10 mouse cellular contexts compared by ENCODE assay signal in the genomic region with DNA sequence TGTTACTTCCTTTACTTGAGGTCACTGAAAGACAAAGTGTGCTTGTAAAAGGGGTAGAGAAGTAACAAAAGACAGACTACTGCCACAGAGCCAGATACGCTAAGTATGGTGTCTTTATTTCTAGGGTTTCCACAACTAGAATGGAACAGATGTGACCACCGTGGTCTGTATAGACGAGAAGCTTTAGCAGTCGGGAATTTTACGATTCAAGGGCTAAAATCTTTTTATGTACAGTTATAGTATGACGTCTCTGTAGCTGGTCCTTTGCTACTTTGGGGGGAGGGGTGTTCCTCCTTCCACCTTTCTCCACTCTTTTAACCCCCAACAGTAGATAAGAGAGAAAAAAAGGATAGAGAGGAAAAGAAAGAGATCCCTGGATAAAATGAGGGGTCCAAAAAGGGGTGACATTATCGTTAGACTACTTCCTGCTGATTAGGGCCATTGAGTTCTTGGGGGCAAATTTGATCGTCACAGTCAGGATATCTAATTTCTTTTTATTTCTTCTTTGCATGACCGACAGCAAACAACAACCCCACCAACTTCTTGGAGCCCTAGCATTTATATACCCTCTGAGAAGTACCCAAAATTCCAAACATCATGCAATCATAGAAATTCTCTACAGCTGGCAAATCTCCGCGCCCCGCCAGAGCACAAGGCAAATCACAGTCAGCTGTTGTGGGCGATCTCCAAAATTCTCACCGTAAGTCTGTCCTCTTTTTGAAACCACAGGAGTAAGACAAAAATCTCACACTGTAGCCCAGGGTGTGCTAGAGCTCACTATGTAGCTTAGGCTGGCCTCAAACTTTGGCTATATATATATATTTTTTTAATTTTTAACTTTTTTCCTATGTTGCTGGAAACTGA. TPM values are rescaled to one million over a fixed set of nuclear protein-coding genes. Genes with fewer than 3 reads are reported as not detected.
A peak's percentile ranks its signal among the peaks of the same experiment; 100 is the strongest.
DNase-seq lines count a peak whose midpoint lies in the region; ATAC-seq and TF ChIP-seq lines count a peak whose summit lies in the region.
"Had no signal": no experiment of that assay in that cellular context is flagged by ENCODE, and none has a peak within 500 bp of the region (broad histone marks: within the 10 kb centered on the region; RNA-seq: fewer than 3 reads in every experiment).

No protein-coding gene starts in this region.

- no peak overlapping the region; the same call in 1 of the 2 replicates for H3K4me3 ChIP-seq in kidney, embryonic 16.5 days (ENCODE audit: low read length)
- H3K4me3 ChIP-seq in ES-E14 (ENCODE audit: insufficient read depth in 1 of 2, low read depth in 1 of 2, low read length in 2 of 2, poor library complexity in 1 of 2, severe bottlenecking in 1 of 2) (peak overlapping the region; percentile 61 to 66), macrophage (ENCODE audit: inconsistent target) (peak overlapping the region; percentile 57)
- no peak overlapping the region for H3K4me3 ChIP-seq in embryonic facial prominence, embryonic 15.5 days (replicated peaks)

- H3K4me2 ChIP-seq in kidney, embryonic 16.5 days (replicated peaks; ENCODE audit: low read depth, low read length): peak overlapping the region; percentile 64
- H3K4me2 ChIP-seq in embryonic facial prominence, embryonic 15.5 days (replicated peaks): peak overlapping the region; percentile 69; the same call in 1 of the 2 replicates

- no peak for ATAC-seq in kidney, embryonic 16.5 days (ENCODE audit: low FRiP score, low TSS enrichment)
- ATAC-seq in embryonic facial prominence, embryonic 15.5 days (ENCODE audit: insufficient number of reproducible peaks, low FRiP score, low TSS enrichment, low read depth): no peak
- no peak for ATAC-seq in inflammation-experienced regulatory T-cells, adult 6 months

- H3K27me3 ChIP-seq in kidney, embryonic 16.5 days (ENCODE audit: insufficient read depth, low read length): no peaks in the 10 kb centered on the region
- no peaks in the 10 kb centered on the region for H3K27me3 ChIP-seq in embryonic facial prominence, embryonic 15.5 days

- H3K9me3 ChIP-seq in kidney, embryonic 16.5 days (ENCODE audit: low read length): no peaks in the 10 kb centered on the region
- H3K9me3 ChIP-seq in ES-E14 (ENCODE audit: control insufficient read depth, insufficient read depth, low read depth, low read length): no peaks in the 10 kb centered on the region
- H3K9me3 ChIP-seq in embryonic facial prominence, embryonic 15.5 days (replicated peaks): no peaks in the 10 kb centered on the region

- no peaks in the 10 kb centered on the region for H3K36me3 ChIP-seq in kidney, embryonic 16.5 days (ENCODE audit: insufficient read depth, low read length)
- H3K36me3 ChIP-seq in ES-E14 (ENCODE audit: control insufficient read depth, insufficient read depth, low read length, poor library complexity, severe bottlenecking) (no peaks in the 10 kb centered on the region), macrophage (ENCODE audit: inconsistent target) (no peaks in the 10 kb centered on the region)
- no peaks in the 10 kb centered on the region for H3K36me3 ChIP-seq in embryonic facial prominence, embryonic 15.5 days
- H3K36me3 ChIP-seq: hindbrain, embryonic 10.5 days had no signal

- in situ Hi-C loops in ES-E14 (cut with MboI; ENCODE audit: low sequenced_read_pairs in 2 of 2, unreplicated experiment in 2 of 2): no loop called here

- peak overlapping the region; percentile 80 for H3K27ac ChIP-seq in kidney, embryonic 16.5 days (ENCODE audit: low read length)
- H3K27ac ChIP-seq in ES-E14 (ENCODE audit: insufficient read depth, low read depth, low read length, poor library complexity, severe bottlenecking) (peak overlapping the region; percentile 97), macrophage (peak overlapping the region; percentile 90)
- H3K27ac ChIP-seq in embryonic facial prominence, embryonic 15.5 days (replicated peaks): peak overlapping the region; percentile 71; the same call in 1 of the 2 replicates

- 64% methylated on average over 14 of the region's 14 CpGs for WGBS in kidney, embryonic 16.5 days
- 39% methylated on average over 14 of the region's 14 CpGs for WGBS in embryonic facial prominence, embryonic 15.5 days
- 50% methylated on average over 14 of the region's 14 CpGs for WGBS in macrophage (ENCODE audit: missing documents)

- peak overlapping the region; percentile 59 for H3K9ac ChIP-seq in kidney, embryonic 16.5 days (replicated peaks; ENCODE audit: low read length)
- peak overlapping the region; percentile 87; the same call in 1 of the 2 replicates for H3K9ac ChIP-seq in ES-E14 (ENCODE audit: insufficient read depth, low read depth, low read length, poor library complexity, severe bottlenecking)
- no peak overlapping the region for H3K9ac ChIP-seq in embryonic facial prominence, embryonic 15.5 days

- peaks cover 15% of the 10 kb centered on the region; the same call in 1 of the 2 replicates for H3K79me2 ChIP-seq in macrophage (ENCODE audit: inconsistent target)

- H3K4me1 ChIP-seq in kidney, embryonic 16.5 days (ENCODE audit: insufficient read depth, low read length): peaks cover 18% of the 10 kb centered on the region
- peaks cover 2 to 4% of the 10 kb centered on the region in 2 experiments; a peak in 2 of 4 replicates for H3K4me1 ChIP-seq in ES-E14 (ENCODE audit: control insufficient read depth in 2 of 2, insufficient read depth in 2 of 2, low read length in 2 of 2, poor library complexity in 1 of 2)
- H3K4me1 ChIP-seq in embryonic facial prominence, embryonic 15.5 days: peaks cover 18% of the 10 kb centered on the region

- DNase-seq in kidney, postnatal 4 days: no peak
- DNase-seq in ES-E14 (ENCODE audit: low read depth, low spot score): no peak
- no peak for DNase-seq in embryo, embryonic 10.5 days (ENCODE audit: low spot score)
- DNase-seq in layer of hippocampus, adult 9-11 months: no peak
- DNase-seq: cerebellum, adult 11 months had no signal

TF ChIP-seq in ES-E14, 5 proteins besides CTCF, POLR2A, EP300 and RAD21:
- TF ChIP-seq ZC3H11A (IDR thresholded peaks at IDR 0.05; ENCODE audit: borderline replicate concordance, low read depth, low read length) (no peak), HCFC1 (IDR thresholded peaks at IDR 0.05; ENCODE audit: borderline replicate concordance, insufficient read depth, low read length) (no peak), ZNF384 (IDR thresholded peaks at IDR 0.05; ENCODE audit: low read depth, low read length) (no peak), CHD2 (IDR thresholded peaks at IDR 0.05; ENCODE audit: low read depth, low read length) (no peak), MAFK (IDR thresholded peaks at IDR 0.05; ENCODE audit: insufficient read depth, low read depth, low read length) (no peak)

RNA-seq across cellular contexts. Expression of a gene that starts 0.8 kb away (rescaled TPM):
- 272 and 298 TPM in 2 replicates for polyA plus RNA-seq in kidney, embryonic 16.5 days (2015; fragmentation: Nextera tagmentation; extraction: Ambion mirVana)
- 71.3 and 104 TPM in 2 replicates for total RNA-seq in ES-E14 (2012; rRNA removed)
- polyA plus RNA-seq in embryonic facial prominence, embryonic 15.5 days (2015; fragmentation: Nextera tagmentation; extraction: Ambion mirVana): 316 and 324 TPM in 2 replicates
- 100 to 1,000 TPM in 15 of 26 experiments, 10 to 100 TPM in 11; 46.4 to 227 (median 119) TPM for total RNA-seq in macrophage (2018; cell fraction: chromatin; rRNA removed)
- 100 to 1,000 TPM; 226 to 449 (median 347) TPM for total RNA-seq in macrophage (2018; cell fraction: cytosol; rRNA removed)
- 100 to 1,000 TPM; 100 to 894 (median 218) TPM for total RNA-seq in macrophage (2018; cell fraction: nucleus; rRNA removed)
- polyA plus RNA-seq in macrophage (2018): 220 to 982 TPM (median 230 TPM) in 3 replicates
- polyA plus RNA-seq in inflammation-experienced regulatory T-cells, adult 6 months (2017; shearing (Covaris generic)): 1,000 to 10,000 TPM; 1,860 to 2,586 (median 2,027) TPM

Comparison
In these comparisons a context has a peak if more than half of its experiments do, and no peak if none do; other contexts are left out.
1. H3K4me3 ChIP-seq: peak in ES-E14 (2 of 2) and macrophage (single experiment); none in kidney, embryonic 16.5 days (single experiment) and embryonic facial prominence, embryonic 15.5 days (single experiment).
2. Peak in every context shown above with its lines, with median percentiles within 50 percentile points of each other: H3K27ac ChIP-seq.